Mouse (Mus musculus) adrenal gland, postnatal 4 days (tissue): ENCODE measurements at regions not wholly inside any gene's neighbourhood (a gene's known extent, or its start where the extent isn't known, plus 50 kb on each side); places are given as distances from the start of the nearest gene placed in this dataset.
A peak's percentile ranks its signal among the peaks of the same experiment; 100 is the strongest.

Experiments used
- DNase-seq, 2 experiments: peaks; one replicate each; pipeline ENCODE4 v3.0.0; 2021 to 2022; ENCODE audit warnings: low spot score in 2 of 2, mixed read lengths in 2 of 2

GRCm38 (mm10) chr8:102845362-102845761 lies 59.9 kb upstream of the Cdh11 start:
- DNase-seq, result no peak

- no peak for DNase-seq
Measured at GRCm38 (mm10) chr8:102860021-102860420, 74.6 kb upstream of the Cdh11 start.

GRCm38 (mm10) chr8:102899525-102899924 lies 114.1 kb upstream of the Cdh11 start:
- DNase-seq, result no peak

- DNase-seq, result no peak
Measured at GRCm38 (mm10) chr8:102900662-102901061, 115.2 kb upstream of the Cdh11 start.

GRCm38 (mm10) chr8:102907444-102907843 lies 122.0 kb upstream of the Cdh11 start:
- DNase-seq, result no peak

- DNase-seq, result no peak
Measured at GRCm38 (mm10) chr8:102931342-102931835, 145.9 kb upstream of the Cdh11 start.

- no peak for DNase-seq
Measured at GRCm38 (mm10) chr8:102938771-102939170, 153.3 kb upstream of the Cdh11 start.

GRCm38 (mm10) chr8:102945546-102945945 lies 160.1 kb upstream of the Cdh11 start:
- DNase-seq, result no peak

GRCm38 (mm10) chr8:102978161-102978581 lies 192.7 kb upstream of the Cdh11 start:
- no peak for DNase-seq

GRCm38 (mm10) chr8:102983220-102983909 lies 197.9 kb upstream of the Cdh11 start:
- no peak for DNase-seq

- no peak for DNase-seq
Measured at GRCm38 (mm10) chr8:102983910-102984225, 198.4 kb upstream of the Cdh11 start.

- no peak for DNase-seq
Measured at GRCm38 (mm10) chr8:103007284-103007984, 222.0 kb upstream of the Cdh11 start.

- DNase-seq, result no peak
Measured at GRCm38 (mm10) chr8:103019121-103019520, 233.7 kb upstream of the Cdh11 start.

- DNase-seq, result no peak
Measured at GRCm38 (mm10) chr8:103023237-103023636, 237.8 kb upstream of the Cdh11 start.

GRCm38 (mm10) chr8:103031708-103032107 lies 246.3 kb upstream of the Cdh11 start:
- no peak for DNase-seq

GRCm38 (mm10) chr8:103033956-103034355 lies 248.5 kb upstream of the Cdh11 start:
- no peak for DNase-seq

GRCm38 (mm10) chr8:103072079-103072635 lies 286.7 kb upstream of the Cdh11 start:
- DNase-seq, result no peak

- DNase-seq, result no peak
Measured at GRCm38 (mm10) chr8:103072646-103073045, 287.2 kb upstream of the Cdh11 start.

GRCm38 (mm10) chr8:103078559-103078958 lies 293.1 kb upstream of the Cdh11 start:
- no peak for DNase-seq

- DNase-seq, result no peak
Measured at GRCm38 (mm10) chr8:103086956-103087482, 301.6 kb upstream of the Cdh11 start.

- DNase-seq, result no peak
Measured at GRCm38 (mm10) chr8:103096496-103097092, 311.2 kb upstream of the Cdh11 start.

GRCm38 (mm10) chr8:103125581-103125980 lies 340.1 kb upstream of the Cdh11 start:
- peak in 1 of 2 experiments; percentile 9 for DNase-seq
